Mouse (Mus musculus) splenic B cell, adult 2 months (primary cell): Measurements from ENCODE around the gene AW551984.

Experiments used
- DNase-seq: peaks from one replicate; pipeline ENCODE4 v3.0.0-alpha.2; 2011; ENCODE audit warnings: low read depth, low spot score
- H3K27me3 ChIP-seq: 2 replicates; pipeline ENCODE4 v1.6.1; 2012; ENCODE audit warnings: mild to moderate bottlenecking, low read length, moderate library complexity, mixed read lengths; ENCODE audit not compliant: control insufficient read depth, poor library complexity, insufficient read depth, severe bottlenecking
- H3K36me3 ChIP-seq: 2 replicates; pipeline ENCODE4 v1.6.1; 2012; ENCODE audit warnings: mild to moderate bottlenecking, low read length, moderate library complexity, mixed read lengths; ENCODE audit not compliant: control insufficient read depth, poor library complexity, insufficient read depth, severe bottlenecking

AW551984 gene

DNA sequence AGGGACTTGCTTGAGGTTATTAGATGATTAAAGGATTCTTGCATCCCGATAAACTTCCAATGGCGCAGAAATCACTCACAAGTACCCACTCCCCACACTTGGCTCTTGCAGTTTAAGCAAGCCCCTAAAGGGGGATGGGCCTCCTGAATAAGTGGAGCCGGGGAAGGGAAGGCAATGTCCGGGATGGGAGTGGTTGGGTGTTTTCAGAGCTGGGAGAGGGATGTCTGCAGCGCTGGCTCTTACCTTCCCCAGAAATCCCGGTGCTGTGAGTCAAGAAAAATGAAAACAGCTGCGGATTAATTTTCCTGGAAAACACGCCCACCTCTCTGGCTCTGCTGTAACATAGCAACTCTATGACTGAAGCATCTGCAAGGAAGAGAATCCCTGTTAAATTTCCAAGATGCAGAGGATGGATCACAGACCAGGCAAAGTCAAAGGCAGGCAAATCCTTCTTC lies at the start of gene AW551984:
Gene AW551984 (minus strand): TSS at position 405 of the 455 bp plus-strand sequence.
- no peak for DNase-seq
- no peaks in the 10 kb centered on the region for H3K36me3 ChIP-seq
- H3K27me3 ChIP-seq: no peaks in the 10 kb centered on the region

DNA sequence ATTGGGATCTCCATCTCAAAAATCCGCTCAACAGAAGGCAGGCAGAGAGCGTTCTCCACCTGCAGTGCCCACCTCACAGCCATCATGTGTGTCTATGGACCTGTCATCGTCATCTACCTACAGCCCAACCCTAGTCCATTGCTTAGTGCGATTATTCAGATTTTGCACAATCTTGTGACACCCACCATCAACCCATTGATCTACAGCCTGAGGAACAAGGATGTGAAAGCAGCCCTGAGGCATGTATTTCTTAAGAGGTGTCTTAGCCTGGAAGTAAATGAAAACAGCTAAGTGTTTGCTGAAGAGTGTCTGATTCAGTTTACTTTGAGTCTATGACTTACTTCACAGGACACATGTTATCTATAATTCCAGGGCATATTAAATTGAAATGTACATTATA lies 43.2 kb upstream of the AW551984 start:
- no peak for DNase-seq
- no peaks in the 10 kb centered on the region for H3K36me3 ChIP-seq

DNA sequence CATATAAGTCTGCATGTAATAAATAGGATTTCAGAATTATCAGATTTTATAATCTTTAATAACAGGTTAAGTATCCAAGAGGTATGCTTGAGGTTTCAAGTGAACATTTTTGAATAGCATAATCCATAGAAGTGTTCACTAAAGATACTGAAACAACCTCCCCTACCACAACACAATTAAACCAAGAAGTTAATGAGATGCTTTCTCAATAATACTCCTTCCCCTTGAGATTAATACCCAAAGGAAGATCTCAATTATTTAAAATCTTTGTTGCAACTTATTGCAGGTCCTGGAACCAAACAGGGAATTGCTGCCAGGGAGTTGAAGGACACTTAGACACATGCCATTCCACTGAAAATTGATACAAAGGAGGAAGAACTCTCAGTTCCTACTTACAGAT lies 40.6 kb upstream of the AW551984 start, which contains the start of gene Olfr961:
Gene Olfr961 (plus strand): TSS at position 301 of the 400 bp plus-strand sequence.
- H3K27me3 ChIP-seq: no peaks in the 10 kb centered on the region
- H3K36me3 ChIP-seq: no peaks in the 10 kb centered on the region
- DNase-seq: no peak

More for the DNA sequence above, 43.2 kb upstream of the AW551984 start:
- no peaks in the 10 kb centered on the region for H3K27me3 ChIP-seq

DNA sequence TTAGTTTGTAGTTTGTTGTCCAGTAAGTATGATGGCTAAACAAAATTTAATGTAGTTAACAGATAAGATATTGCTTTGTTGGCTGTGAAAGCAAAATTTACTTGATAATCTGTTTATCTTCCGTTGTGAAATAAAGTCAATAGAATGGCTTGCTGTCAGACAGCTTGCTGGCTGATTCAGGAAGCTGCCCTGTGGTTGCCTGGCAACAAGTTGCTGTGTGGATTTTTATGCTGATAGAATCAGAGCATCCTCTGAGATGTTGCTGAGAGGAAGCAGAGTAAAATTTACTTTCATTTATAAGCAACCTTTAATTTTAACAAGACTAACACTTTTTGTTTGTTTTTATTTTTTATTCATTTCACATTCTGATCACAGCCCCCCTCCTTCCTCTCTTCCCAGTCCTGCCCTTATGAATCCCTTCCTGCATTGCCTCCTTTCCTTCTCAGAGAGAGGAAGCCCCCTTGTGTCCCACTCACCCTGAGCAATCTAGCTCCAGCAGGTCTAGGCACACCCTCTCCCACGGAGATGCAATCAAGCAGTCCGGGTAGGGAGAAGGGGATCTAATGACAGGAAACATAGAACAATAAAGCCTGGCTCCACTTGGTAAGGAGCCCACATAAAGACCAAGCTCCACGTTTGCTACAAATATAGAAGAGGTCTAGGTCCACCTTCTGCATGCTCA lies 29.9 kb upstream of the AW551984 start:
- DNase-seq: no peak
- Histone ChIP-seq H3K27me3 (no peaks in the 10 kb centered on the region), H3K36me3 (no peaks in the 10 kb centered on the region)

DNA sequence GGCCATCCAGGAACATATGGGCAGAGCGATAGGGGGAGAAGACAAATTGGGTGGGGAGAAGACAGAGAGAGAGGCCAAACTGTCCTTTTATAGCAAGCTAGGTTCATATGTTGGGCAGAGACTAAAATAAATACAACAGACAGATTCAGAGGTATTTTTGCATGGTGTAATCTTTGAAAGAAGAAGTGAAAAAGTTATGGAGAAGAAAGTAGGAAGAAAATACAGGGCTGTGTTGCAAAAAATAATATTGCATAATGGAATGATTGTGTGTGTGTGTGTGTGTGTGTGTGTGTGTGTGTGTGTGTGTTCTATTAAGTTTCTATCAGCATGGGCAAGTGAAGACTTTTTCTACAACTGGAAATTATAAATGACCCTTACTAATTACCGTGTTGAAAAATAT lies 24.9 kb upstream of the AW551984 start:
- Histone ChIP-seq H3K27me3 (no peaks in the 10 kb centered on the region), H3K36me3 (no peaks in the 10 kb centered on the region)
- DNase-seq: no peak

DNA sequence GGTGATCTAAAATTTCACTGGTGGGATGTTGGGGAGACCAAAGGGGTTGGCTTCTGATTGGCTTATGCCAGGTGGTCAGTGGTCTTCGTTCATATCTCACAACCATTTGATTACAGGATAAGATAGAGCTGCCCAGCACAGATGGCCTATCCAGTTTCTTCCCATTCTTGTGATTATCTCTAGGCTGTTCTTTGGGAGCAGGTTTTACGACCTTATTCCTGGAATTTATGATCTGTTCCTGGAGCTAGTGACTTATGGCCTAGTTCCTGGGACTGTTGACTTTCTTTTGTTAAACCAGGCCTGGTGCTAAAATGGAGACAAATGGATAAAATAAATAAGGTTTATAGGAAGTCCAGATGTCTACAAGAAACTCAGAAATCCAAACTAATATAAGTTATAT lies 20.5 kb upstream of the AW551984 start:
- Histone ChIP-seq H3K36me3 (no peaks in the 10 kb centered on the region), H3K27me3 (no peaks in the 10 kb centered on the region)
- no peak for DNase-seq

DNA sequence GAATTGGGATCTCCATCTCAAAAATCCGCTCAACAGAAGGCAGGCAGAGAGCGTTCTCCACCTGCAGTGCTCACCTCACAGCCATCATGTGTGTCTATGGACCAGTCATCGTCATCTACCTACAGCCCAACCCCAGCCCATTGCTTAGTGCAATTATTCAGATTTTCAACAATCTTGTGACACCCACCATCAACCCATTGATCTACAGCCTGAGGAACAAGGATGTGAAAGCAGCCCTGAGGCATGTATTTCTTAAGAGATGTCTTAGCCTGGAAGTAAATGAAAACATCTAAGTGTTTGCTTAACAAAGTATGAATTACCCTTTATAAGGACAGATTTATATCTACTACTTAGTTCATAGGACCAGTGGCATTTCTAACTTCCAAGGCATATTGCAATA lies 19.6 kb upstream of the AW551984 start:
- no peak for DNase-seq
- Histone ChIP-seq H3K36me3 (no peaks in the 10 kb centered on the region), H3K27me3 (no peaks in the 10 kb centered on the region)

DNA sequence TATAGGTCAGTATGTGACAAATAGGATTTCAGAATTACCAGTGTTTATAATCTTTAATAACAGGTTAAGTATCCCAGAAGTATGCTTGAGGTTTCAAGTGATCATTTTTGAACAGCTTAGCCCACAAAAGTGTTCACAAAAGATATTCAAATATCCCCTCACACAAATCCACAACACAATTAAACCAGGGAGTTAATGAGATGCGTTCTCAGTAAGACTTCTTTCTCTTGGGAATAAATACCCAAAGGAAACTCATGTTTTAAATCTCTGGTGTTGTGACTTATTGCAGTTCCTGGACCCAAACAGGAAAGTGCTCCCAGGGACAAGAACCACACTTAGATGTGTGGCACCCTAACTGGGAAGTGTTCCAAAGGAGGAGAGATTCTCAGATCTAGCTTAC lies 16.9 kb upstream of the AW551984 start, which contains the start of gene Olfr960:
Gene Olfr960 (plus strand): TSS at position 301 of the 400 bp plus-strand sequence.
- no peaks in the 10 kb centered on the region for H3K36me3 ChIP-seq
- no peak for DNase-seq
- H3K27me3 ChIP-seq: no peaks in the 10 kb centered on the region

DNA sequence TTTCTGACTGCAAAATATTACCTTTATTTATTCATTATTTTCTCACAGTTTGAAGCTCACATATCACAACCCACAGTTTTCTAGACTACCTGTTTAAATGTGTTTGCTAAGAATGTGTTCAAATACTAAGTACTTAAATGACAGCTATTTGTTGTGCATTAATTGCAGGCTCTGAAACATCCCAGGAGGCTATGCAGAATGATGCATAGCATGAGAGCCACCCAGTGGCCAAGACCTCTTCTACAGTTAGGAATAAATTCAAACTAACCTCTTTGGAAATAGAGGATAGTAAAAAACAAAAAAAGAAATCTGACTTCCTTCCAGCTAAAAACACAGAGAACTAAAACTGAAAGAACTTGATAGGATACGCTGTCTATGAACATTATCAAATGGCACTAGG lies 7.8 kb upstream of the AW551984 start:
- no peaks in the 10 kb centered on the region for H3K36me3 ChIP-seq
- no peak for DNase-seq

DNA sequence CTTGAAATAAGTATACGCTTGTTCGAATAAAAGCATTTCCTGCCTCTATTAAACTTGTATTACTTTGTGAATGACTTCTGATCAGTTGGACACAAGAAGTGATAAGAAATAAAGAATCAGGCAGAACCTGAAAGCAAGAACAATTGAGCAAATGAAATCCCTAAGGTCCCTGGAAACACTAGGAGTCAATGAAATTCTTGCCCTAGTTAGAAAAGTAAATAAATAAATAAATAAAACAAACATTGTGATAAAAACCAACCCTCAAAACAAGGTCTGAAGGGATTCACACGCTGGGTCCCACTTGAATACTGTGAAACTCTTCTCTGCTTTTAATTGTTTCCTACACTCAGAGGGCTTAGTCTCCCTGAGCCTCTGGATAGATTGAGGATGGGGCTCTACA lies 6.2 kb upstream of the AW551984 start, which contains the start of gene Olfr148:
Gene Olfr148 (plus strand): TSS at position 301 of the 400 bp plus-strand sequence.
- no peaks in the 10 kb centered on the region for H3K36me3 ChIP-seq
- no peaks in the 10 kb centered on the region for H3K27me3 ChIP-seq
- DNase-seq: no peak

More for the DNA sequence above, 7.8 kb upstream of the AW551984 start:
- no peaks in the 10 kb centered on the region for H3K27me3 ChIP-seq

DNA sequence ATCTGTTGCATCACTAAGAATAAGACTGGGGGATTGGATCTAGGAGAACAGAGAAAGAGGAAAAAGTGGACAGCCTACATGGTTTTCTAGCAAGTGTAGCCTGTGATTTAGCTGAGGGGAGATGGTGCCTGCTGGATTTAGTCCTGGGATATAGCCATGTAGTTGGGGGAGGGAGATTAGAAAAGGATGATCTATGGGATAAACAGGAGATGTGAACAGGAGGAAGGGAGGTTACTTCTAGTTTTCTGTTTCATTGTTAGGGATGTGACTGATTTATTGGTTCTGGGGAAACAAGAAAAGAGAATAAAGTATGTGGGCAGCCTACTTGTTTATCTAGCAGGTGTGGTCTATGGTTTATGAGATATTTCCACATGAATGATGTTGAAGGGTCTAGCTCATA lies 4.3 kb upstream of the AW551984 start:
- no peaks in the 10 kb centered on the region for H3K36me3 ChIP-seq
- H3K27me3 ChIP-seq: no peaks in the 10 kb centered on the region
- no peak for DNase-seq

DNA sequence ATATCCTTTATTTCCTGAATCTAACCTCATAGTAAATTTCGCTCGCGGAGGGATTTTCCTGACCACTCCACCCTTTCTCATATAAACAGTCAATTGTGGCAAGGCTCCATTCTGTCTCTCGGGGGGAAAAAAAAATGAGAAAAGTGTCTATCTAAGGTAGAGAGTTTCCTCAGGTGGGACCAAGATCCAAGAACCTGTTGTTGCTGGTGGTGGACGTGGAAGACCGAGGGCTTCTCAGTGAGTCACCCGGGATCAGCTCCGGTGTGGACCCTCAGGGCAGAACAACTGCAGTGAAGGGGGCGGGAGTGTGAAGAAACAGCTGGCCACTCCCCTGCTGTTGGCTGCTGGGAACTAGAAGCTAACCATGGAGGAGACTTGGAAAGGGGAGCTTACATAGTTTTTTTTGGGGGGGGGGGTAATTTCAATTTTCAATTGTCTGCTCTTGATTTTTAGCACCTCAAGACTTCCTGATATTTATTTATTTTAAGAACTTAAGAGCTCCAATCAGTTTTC lies 814 bp downstream of the AW551984 start:
- Histone ChIP-seq H3K27me3 (no peaks in the 10 kb centered on the region), H3K36me3 (no peaks in the 10 kb centered on the region)
- no peak for DNase-seq

DNA sequence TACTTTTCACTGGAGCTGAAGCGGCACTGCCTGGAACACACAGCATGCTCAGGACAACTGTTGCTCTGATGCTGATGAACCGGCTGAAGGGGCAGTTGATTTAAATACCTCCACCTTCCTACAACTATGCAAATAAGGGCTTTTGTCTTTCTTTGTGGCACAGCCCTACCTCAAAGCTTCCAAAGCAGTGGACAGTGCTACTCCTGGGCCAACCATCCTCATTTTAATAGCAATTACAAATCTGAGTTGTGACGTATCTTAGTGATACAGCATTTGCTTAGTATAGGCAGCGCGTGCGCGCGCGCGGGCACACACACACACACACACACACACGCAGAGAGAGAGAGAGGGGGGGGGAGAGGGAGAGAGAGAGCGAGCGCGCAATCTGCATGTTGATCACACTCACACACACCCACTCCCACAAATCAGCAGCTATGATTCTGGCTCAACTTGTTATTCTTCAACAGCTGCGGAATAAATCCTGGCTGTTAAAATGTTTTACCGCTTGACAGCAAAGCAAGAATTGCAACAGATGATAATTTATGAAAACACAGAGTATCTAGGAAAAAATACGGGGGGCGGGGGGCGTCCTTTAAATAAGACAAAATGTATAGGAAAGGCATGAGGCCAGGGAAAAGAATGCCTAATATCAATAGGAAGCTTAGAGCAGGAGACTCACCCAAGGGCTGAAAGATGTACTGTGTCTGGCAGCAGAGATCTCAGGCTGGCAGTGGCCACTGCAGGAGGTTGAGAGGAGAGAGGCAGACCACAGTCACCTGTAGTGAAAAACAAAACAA lies 1.5 kb downstream of the AW551984 start:
- DNase-seq: no peak
- Histone ChIP-seq H3K27me3 (no peaks in the 10 kb centered on the region), H3K36me3 (no peaks in the 10 kb centered on the region)

DNA sequence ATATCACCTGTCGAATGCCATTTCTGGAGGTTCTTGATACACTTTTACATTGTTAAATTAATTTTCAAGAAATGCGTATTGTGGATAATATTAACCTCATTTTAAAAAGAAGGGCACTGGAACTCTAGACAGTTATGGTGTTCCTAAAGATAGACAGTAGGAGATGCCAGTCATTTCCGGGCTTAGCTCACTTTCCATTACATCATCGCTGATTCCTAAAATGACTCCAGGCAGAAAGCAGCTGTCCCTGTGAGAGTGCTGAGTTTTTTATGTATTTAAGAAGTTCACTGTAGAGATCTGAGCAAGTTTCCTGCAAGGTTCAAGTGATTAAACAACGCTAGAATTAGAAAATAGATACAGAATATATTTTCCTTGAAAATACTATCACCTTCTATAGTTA lies 27.2 kb downstream of the AW551984 start:
- no peak for DNase-seq
- Histone ChIP-seq H3K36me3 (no peaks in the 10 kb centered on the region), H3K27me3 (no peaks in the 10 kb centered on the region)

DNA sequence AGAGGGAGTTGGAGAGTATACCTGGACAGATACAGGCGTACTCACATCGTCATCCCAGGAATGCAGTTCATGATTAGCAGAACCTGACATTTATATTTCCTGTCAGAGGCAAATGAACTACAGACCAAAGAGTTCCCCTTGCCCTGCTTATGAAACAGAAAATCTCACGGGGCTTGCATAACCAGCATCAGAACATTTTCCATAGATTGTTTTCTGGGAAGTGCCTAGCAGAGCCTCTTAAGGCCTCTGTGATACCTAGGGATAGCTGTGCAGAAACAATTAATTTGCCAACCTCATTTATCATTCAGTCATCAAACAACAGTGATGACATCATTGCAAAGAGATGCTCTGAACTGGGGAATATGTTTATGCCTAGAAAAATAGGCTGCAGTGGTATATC lies 28.7 kb downstream of the AW551984 start, which contains the start of gene Olfr959:
Gene Olfr959 (minus strand): TSS at position 101 of the 400 bp plus-strand sequence.
- no peaks in the 10 kb centered on the region for H3K27me3 ChIP-seq
- no peaks in the 10 kb centered on the region for H3K36me3 ChIP-seq
- DNase-seq: no peak
